Comparison of ENCODE assay signal across 11 mouse cellular contexts in genomic region chr2:158614418-158614955, GRCm38 (mm10). TPM values are rescaled to one million over a fixed set of nuclear protein-coding genes. Genes with fewer than 3 reads are reported as not detected.
A peak's percentile ranks its signal among the peaks of the same experiment; 100 is the strongest.
DNase-seq lines count a peak whose midpoint lies in the region; ATAC-seq lines count a peak whose summit lies in the region.
"Had no signal": no experiment of that assay in that cellular context is flagged by ENCODE, and none has a peak within 500 bp of the region (broad histone marks: within the 10 kb centered on the region; RNA-seq: fewer than 3 reads in every experiment).

No protein-coding gene starts in this region.

- H3K9ac ChIP-seq in heart, embryonic 14.5 days (ENCODE audit: low read length): no peak overlapping the region
- H3K9ac ChIP-seq in hindbrain, embryonic 13.5 days: peak overlapping the region; percentile 86
- 0 out of 2 replicates have a peak overlapping the region, but pooled peaks have one; percentile 11 for H3K9ac ChIP-seq in midbrain, embryonic 12.5 days (replicated peaks)

- H3K27ac ChIP-seq in heart, embryonic 14.5 days (replicated peaks in 1 of 2; ENCODE audit: control insufficient read depth in 1 of 2, insufficient read depth in 1 of 2, low read depth in 2 of 2, low read length in 2 of 2): no peak overlapping the region
- peak overlapping the region; percentile 97 for H3K27ac ChIP-seq in hindbrain, embryonic 13.5 days
- peak overlapping the region; percentile 50 for H3K27ac ChIP-seq in midbrain, embryonic 12.5 days (replicated peaks)

- H3K9me3 ChIP-seq in heart, embryonic 14.5 days (ENCODE audit: control insufficient read depth, low read length): no peaks in the 10 kb centered on the region
- no peaks in the 10 kb centered on the region for H3K9me3 ChIP-seq in hindbrain, embryonic 13.5 days
- no peaks in the 10 kb centered on the region for H3K9me3 ChIP-seq in midbrain, embryonic 12.5 days

- peaks cover 0 to 12% of the 10 kb centered on the region in 2 experiments; a peak in 2 of 4 replicates for H3K4me1 ChIP-seq in heart, embryonic 14.5 days (ENCODE audit: control insufficient read depth in 2 of 2, insufficient read depth in 2 of 2, low read length in 2 of 2)
- H3K4me1 ChIP-seq in hindbrain, embryonic 13.5 days (replicated peaks): peaks cover 55% of the 10 kb centered on the region
- H3K4me1 ChIP-seq in midbrain, embryonic 12.5 days: peaks cover 30% of the 10 kb centered on the region

- WGBS in heart, embryonic 14.5 days: 3% methylated on average over 47 of the region's 47 CpGs
- 2% methylated on average over 47 of the region's 47 CpGs for WGBS in hindbrain, embryonic 13.5 days
- under 1% methylated on average over 47 of the region's 47 CpGs for WGBS in midbrain, embryonic 12.5 days

- H3K4me2 ChIP-seq in heart, embryonic 14.5 days (ENCODE audit: low read length): peak overlapping the region; percentile 38
- peak overlapping the region; percentile 67 for H3K4me2 ChIP-seq in hindbrain, embryonic 13.5 days
- peak overlapping the region; percentile 36 for H3K4me2 ChIP-seq in midbrain, embryonic 12.5 days (replicated peaks)

- no peak for ATAC-seq in heart, embryonic 14.5 days (ENCODE audit: insufficient number of reproducible peaks, insufficient read depth, low FRiP score, low read depth)
- ATAC-seq in hindbrain, embryonic 13.5 days (ENCODE audit: low FRiP score): no peak
- no peak for ATAC-seq in midbrain, embryonic 12.5 days (ENCODE audit: low FRiP score, low read depth)
- no peak for ATAC-seq in erythroid progenitor cell, adult 5-6 weeks (replicated peaks; ENCODE audit: low FRiP score, poor library complexity, severe bottlenecking)

- H3K4me3 ChIP-seq in heart, embryonic 14.5 days (ENCODE audit: control insufficient read depth in 1 of 2, insufficient read depth in 1 of 2, low read depth in 1 of 2, low read length in 2 of 2): peak overlapping the region in 1 of 2 experiments; percentile 14; a peak in 2 of 4 replicates
- H3K4me3 ChIP-seq in hindbrain, embryonic 13.5 days: peak overlapping the region; percentile 58
- H3K4me3 ChIP-seq in midbrain, embryonic 12.5 days: peak overlapping the region; percentile 46

- DNase-seq in heart, adult 11 months: no peak
- peak; percentile 25 for DNase-seq in R1 (ENCODE audit: low read depth, low spot score)
- no peak for DNase-seq in right cerebral cortex, adult 18-20 months
- no peak for DNase-seq in layer of hippocampus, postnatal 36 days
- DNase-seq: kidney, adult 9 months; thymus, adult 2 months had no signal

- H3K27me3 ChIP-seq in heart, embryonic 14.5 days (ENCODE audit: control insufficient read depth, insufficient read depth, low read length): peaks cover 99% of the 10 kb centered on the region
- H3K27me3 ChIP-seq in hindbrain, embryonic 13.5 days: peaks cover 98% of the 10 kb centered on the region
- H3K27me3 ChIP-seq in midbrain, embryonic 12.5 days: peaks cover 100% of the 10 kb centered on the region

- no peaks in the 10 kb centered on the region for H3K36me3 ChIP-seq in heart, embryonic 14.5 days (ENCODE audit: control insufficient read depth, insufficient read depth, low read length)
- peaks cover 4% of the 10 kb centered on the region; the same call in 1 of the 2 replicates for H3K36me3 ChIP-seq in hindbrain, embryonic 13.5 days
- H3K36me3 ChIP-seq in midbrain, embryonic 12.5 days: no peaks in the 10 kb centered on the region

RNA-seq across cellular contexts. Expression of gene Slc32a1, which starts 3.9 kb away (rescaled TPM):
- polyA plus RNA-seq in heart, embryonic 14.5 days (2014; fragmentation: Nextera tagmentation; extraction: Ambion mirVana): not detected in 2 replicates
- polyA plus RNA-seq in hindbrain, embryonic 13.5 days (2015; fragmentation: Nextera tagmentation; extraction: Ambion mirVana): 6.6 and 8.1 TPM in 2 replicates
- 3.2 and 4.2 TPM in 2 replicates for polyA plus RNA-seq in midbrain, embryonic 12.5 days (2016; fragmentation: Nextera tagmentation; extraction: Ambion mirVana)
- 10 to 100 TPM; 65.9 to 69.9 TPM for total RNA-seq in layer of hippocampus, postnatal 36 days (2021)
- total RNA-seq in erythroid progenitor cell, adult 5-6 weeks (2015; ENCODE audit: low replicate concordance): not detected in 2 replicates
- total RNA-seq in erythroid progenitor cell, adult 5-6 weeks (2017; ENCODE audit: low replicate concordance): not detected in 2 replicates
- total RNA-seq: monocyte, adult 5-6 weeks had no signal

RNA-seq across cellular contexts. Expression of gene Actr5, which starts 10.2 kb away (rescaled TPM):
- polyA plus RNA-seq in heart, embryonic 14.5 days (2014; fragmentation: Nextera tagmentation; extraction: Ambion mirVana): 7.9 and 8.6 TPM in 2 replicates
- polyA plus RNA-seq in hindbrain, embryonic 13.5 days (2015; fragmentation: Nextera tagmentation; extraction: Ambion mirVana): 12.4 and 12.6 TPM in 2 replicates
- polyA plus RNA-seq in midbrain, embryonic 12.5 days (2016; fragmentation: Nextera tagmentation; extraction: Ambion mirVana): 21.7 and 23.7 TPM in 2 replicates
- 10 to 100 TPM in 1 of 2 experiments, 1 to 10 TPM in 1; 9.9 to 13.1 TPM for total RNA-seq in layer of hippocampus, postnatal 36 days (2021)
- total RNA-seq in erythroid progenitor cell, adult 5-6 weeks (2015; ENCODE audit: low replicate concordance): 0.84 and 7.2 TPM in 2 replicates
- total RNA-seq in erythroid progenitor cell, adult 5-6 weeks (2017; ENCODE audit: low replicate concordance): 4.2 and 6.2 TPM in 2 replicates

RNA-seq across cellular contexts. Expression of gene Ppp1r16b, which starts 50.7 kb away (rescaled TPM):
- polyA plus RNA-seq in heart, embryonic 14.5 days (2014; fragmentation: Nextera tagmentation; extraction: Ambion mirVana): 4.7 and 6.0 TPM in 2 replicates
- 8.0 and 8.5 TPM in 2 replicates for polyA plus RNA-seq in hindbrain, embryonic 13.5 days (2015; fragmentation: Nextera tagmentation; extraction: Ambion mirVana)
- polyA plus RNA-seq in midbrain, embryonic 12.5 days (2016; fragmentation: Nextera tagmentation; extraction: Ambion mirVana): 3.5 and 4.2 TPM in 2 replicates
- 100 to 1,000 TPM; 135 to 156 TPM for total RNA-seq in layer of hippocampus, postnatal 36 days (2021)
- 1.4 and 2.5 TPM in 2 replicates for total RNA-seq in erythroid progenitor cell, adult 5-6 weeks (2015; ENCODE audit: low replicate concordance)
- 1.7 and 2.3 TPM in 2 replicates for total RNA-seq in erythroid progenitor cell, adult 5-6 weeks (2017; ENCODE audit: low replicate concordance)

Comparison
In these comparisons a context has a peak if more than half of its experiments do, and no peak if none do; other contexts are left out.
1. H3K27ac ChIP-seq: peak in hindbrain, embryonic 13.5 days (single experiment) and midbrain, embryonic 12.5 days (single experiment); none in heart, embryonic 14.5 days (0 of 2).
2. Peak in every context shown above with its lines, with median percentiles within 50 percentile points of each other: H3K4me2 ChIP-seq.